Mouse (Mus musculus): ENCODE data around the gene Scaf4. TPM values are rescaled to one million over a fixed set of nuclear protein-coding genes. Genes with fewer than 3 reads are reported as not detected.
"Not testable (repeated sequence)": the region's sequence is repeated elsewhere in the genome, so short reads cannot be mapped to it uniquely, and the experiment has no call there.

The Scaf4 gene
- polyA plus RNA-seq, 1 experiment = 14.1 TPM

- Histone ChIP-seq H3ac (ENCODE audit: control insufficient read depth, insufficient read length) (no peak overlapping the region), H3K36me3 (ENCODE audit: control insufficient read depth, insufficient read depth) (peaks cover 32% of the 10 kb centered on the region), H3K79me2 (ENCODE audit: control insufficient read depth, insufficient read depth) (peaks cover 54% of the 10 kb centered on the region), H3K4me2 (ENCODE audit: low read depth) (no peak overlapping the region), H3K4me3 (no peak overlapping the region), H3K27me3 (ENCODE audit: control insufficient read depth, insufficient read depth, insufficient read length) (no peaks in the 10 kb centered on the region)
- no peak for TF ChIP-seq TCF3 (IDR thresholded peaks at IDR 0.05; ENCODE audit: insufficient read length, low read depth)
- TF ChIP-seq POLR2AphosphoS2 (IDR thresholded peaks at IDR 0.05; ENCODE audit: insufficient read length, low read depth) = no peak
- TF ChIP-seq USF1 (IDR thresholded peaks at IDR 0.05; ENCODE audit: low read depth) = no peak
- no peak for TF ChIP-seq E2F4 (IDR thresholded peaks at IDR 0.05; ENCODE audit: insufficient read depth)
- TF ChIP-seq SRF (IDR thresholded peaks at IDR 0.05; ENCODE audit: control insufficient read depth, insufficient read length, low read depth) = no peak
Measured at GRCm38 (mm10) chr16:90261791-90262190, 22.5 kb downstream of the Scaf4 start.

GRCm38 (mm10) chr16:90260097-90260496, 24.2 kb downstream of the Scaf4 start:
- Histone ChIP-seq H3ac (ENCODE audit: control insufficient read depth, insufficient read length) (no peak overlapping the region), H3K36me3 (ENCODE audit: control insufficient read depth, insufficient read depth) (peaks cover 39% of the 10 kb centered on the region), H3K4me2 (ENCODE audit: low read depth) (no peak overlapping the region), H3K27me3 (ENCODE audit: control insufficient read depth, insufficient read depth, insufficient read length) (no peaks in the 10 kb centered on the region), H3K4me3 (no peak overlapping the region), H3K79me2 (ENCODE audit: control insufficient read depth, insufficient read depth) (peaks cover 37% of the 10 kb centered on the region)
- no peak for TF ChIP-seq E2F4 (IDR thresholded peaks at IDR 0.05; ENCODE audit: insufficient read depth)
- no peak for TF ChIP-seq SRF (IDR thresholded peaks at IDR 0.05; ENCODE audit: control insufficient read depth, insufficient read length, low read depth)
- TF ChIP-seq TCF12 (IDR thresholded peaks at IDR 0.05; ENCODE audit: insufficient read depth, poor library complexity, severe bottlenecking) = no peak
- no peak for TF ChIP-seq MYOD1 (IDR thresholded peaks at IDR 0.05; ENCODE audit: control insufficient read depth in 1 of 3, insufficient read length in 2 of 3, low read depth in 2 of 3)
- TF ChIP-seq CEBPB (IDR thresholded peaks at IDR 0.05; ENCODE audit: insufficient read depth, poor library complexity, severe bottlenecking) = no peak
- TF ChIP-seq MYOG (IDR thresholded peaks at IDR 0.05; ENCODE audit: control insufficient read depth in 1 of 3, insufficient read depth in 1 of 3, insufficient read length in 2 of 3, low read depth in 2 of 3) = no peak
- no peak for TF ChIP-seq POLR2A (IDR thresholded peaks at IDR 0.05; ENCODE audit: insufficient read length, low read depth)
- no peak for TF ChIP-seq MAX (IDR thresholded peaks at IDR 0.05; ENCODE audit: low read depth)

GRCm38 (mm10) chr16:90259623-90260022, 24.7 kb downstream of the Scaf4 start:
- Histone ChIP-seq H3K36me3 (ENCODE audit: control insufficient read depth, insufficient read depth) (peaks cover 44% of the 10 kb centered on the region), H3K27me3 (ENCODE audit: control insufficient read depth, insufficient read depth, insufficient read length) (no peaks in the 10 kb centered on the region), H3K79me2 (ENCODE audit: control insufficient read depth, insufficient read depth) (peaks cover 32% of the 10 kb centered on the region), H3K4me2 (ENCODE audit: low read depth) (no peak overlapping the region), H3ac (ENCODE audit: control insufficient read depth, insufficient read length) (no peak overlapping the region), H3K4me3 (no peak overlapping the region)
- no peak for TF ChIP-seq POLR2A (IDR thresholded peaks at IDR 0.05; ENCODE audit: insufficient read length, low read depth)
- no peak for TF ChIP-seq TCF12 (IDR thresholded peaks at IDR 0.05; ENCODE audit: insufficient read depth, poor library complexity, severe bottlenecking)
- TF ChIP-seq E2F4 (IDR thresholded peaks at IDR 0.05; ENCODE audit: insufficient read depth) = no peak
- no peak for TF ChIP-seq SRF (IDR thresholded peaks at IDR 0.05; ENCODE audit: control insufficient read depth, insufficient read length, low read depth)
- TF ChIP-seq TCF3 (IDR thresholded peaks at IDR 0.05; ENCODE audit: insufficient read length, low read depth) = no peak
- TF ChIP-seq CEBPB (IDR thresholded peaks at IDR 0.05; ENCODE audit: insufficient read depth, poor library complexity, severe bottlenecking) = no peak
- no peak for TF ChIP-seq POLR2AphosphoS2 (IDR thresholded peaks at IDR 0.05; ENCODE audit: insufficient read length, low read depth)

GRCm38 (mm10) chr16:90258950-90259349, 25.4 kb downstream of the Scaf4 start:
- no peaks in the 10 kb centered on the region for H3K27me3 ChIP-seq (ENCODE audit: control insufficient read depth, insufficient read depth, insufficient read length)
- no peak for TF ChIP-seq E2F4 (IDR thresholded peaks at IDR 0.05; ENCODE audit: insufficient read depth)
- TF ChIP-seq TCF3 (IDR thresholded peaks at IDR 0.05; ENCODE audit: insufficient read length, low read depth) = no peak
- TF ChIP-seq POLR2A (IDR thresholded peaks at IDR 0.05; ENCODE audit: insufficient read length, low read depth) = no peak
- no peak for TF ChIP-seq MYOG (IDR thresholded peaks at IDR 0.05; ENCODE audit: control insufficient read depth in 1 of 3, insufficient read depth in 1 of 3, insufficient read length in 2 of 3, low read depth in 2 of 3)
- TF ChIP-seq CEBPB (IDR thresholded peaks at IDR 0.05; ENCODE audit: insufficient read depth, poor library complexity, severe bottlenecking) = no peak
- TF ChIP-seq USF1 (IDR thresholded peaks at IDR 0.05; ENCODE audit: low read depth) = no peak
- TF ChIP-seq TCF12 (IDR thresholded peaks at IDR 0.05; ENCODE audit: insufficient read depth, poor library complexity, severe bottlenecking) = no peak
- no peak for TF ChIP-seq MYOD1 (IDR thresholded peaks at IDR 0.05; ENCODE audit: control insufficient read depth in 1 of 3, insufficient read length in 2 of 3, low read depth in 2 of 3)
- TF ChIP-seq REST (IDR thresholded peaks at IDR 0.05; ENCODE audit: insufficient read depth, insufficient read length) = no peak
- no peak for TF ChIP-seq POLR2AphosphoS2 (IDR thresholded peaks at IDR 0.05; ENCODE audit: insufficient read length, low read depth)
- TF ChIP-seq SRF (IDR thresholded peaks at IDR 0.05; ENCODE audit: control insufficient read depth, insufficient read length, low read depth) = no peak
- no peak for TF ChIP-seq MAX (IDR thresholded peaks at IDR 0.05; ENCODE audit: low read depth)
- peaks cover 26% of the 10 kb centered on the region for H3K79me2 ChIP-seq (ENCODE audit: control insufficient read depth, insufficient read depth)
- H3K4me3 ChIP-seq = no peak overlapping the region
- H3K4me2 ChIP-seq (ENCODE audit: low read depth) = no peak overlapping the region
- peaks cover 50% of the 10 kb centered on the region for H3K36me3 ChIP-seq (ENCODE audit: control insufficient read depth, insufficient read depth)
- no peak overlapping the region for H3ac ChIP-seq (ENCODE audit: control insufficient read depth, insufficient read length)

GRCm38 (mm10) chr16:90252521-90252920, 31.8 kb downstream of the Scaf4 start:
- Histone ChIP-seq H3K79me2 (ENCODE audit: control insufficient read depth, insufficient read depth) (no peaks in the 10 kb centered on the region), H3K27me3 (ENCODE audit: control insufficient read depth, insufficient read depth, insufficient read length) (no peaks in the 10 kb centered on the region)
- TF ChIP-seq CEBPB (IDR thresholded peaks at IDR 0.05; ENCODE audit: insufficient read depth, poor library complexity, severe bottlenecking) (no peak), E2F4 (IDR thresholded peaks at IDR 0.05; ENCODE audit: insufficient read depth) (no peak), POLR2AphosphoS2 (IDR thresholded peaks at IDR 0.05; ENCODE audit: insufficient read length, low read depth) (no peak)

GRCm38 (mm10) chr16:90251256-90251655, 33.0 kb downstream of the Scaf4 start:
- not testable (repeated sequence) for H3K4me3 ChIP-seq; H3K4me2 ChIP-seq (ENCODE audit: low read depth); H3K79me2 ChIP-seq (ENCODE audit: control insufficient read depth, insufficient read depth); H3K27me3 ChIP-seq (ENCODE audit: control insufficient read depth, insufficient read depth, insufficient read length); H3ac ChIP-seq (ENCODE audit: control insufficient read depth, insufficient read length)
- peaks cover 49% of the 10 kb centered on the region for H3K36me3 ChIP-seq (ENCODE audit: control insufficient read depth, insufficient read depth)

More at GRCm38 (mm10) chr16:90252521-90252920, 31.8 kb downstream of the Scaf4 start:
- H3K4me2 ChIP-seq (ENCODE audit: low read depth) = no peak overlapping the region
- no peak overlapping the region for H3ac ChIP-seq (ENCODE audit: control insufficient read depth, insufficient read length)
- peaks cover 50% of the 10 kb centered on the region for H3K36me3 ChIP-seq (ENCODE audit: control insufficient read depth, insufficient read depth)
- no peak overlapping the region for H3K4me3 ChIP-seq

Data from myocyte (in vitro differentiated cells).